Mouse (Mus musculus): ENCODE data around the gene Zbed5. TPM values are rescaled to one million over a fixed set of nuclear protein-coding genes. Genes with fewer than 3 reads are reported as not detected.
"Not testable (repeated sequence)": the region's sequence is repeated elsewhere in the genome, so short reads cannot be mapped to it uniquely, and the experiment has no call there.

Gene Zbed5
- polyA plus RNA-seq, 1 experiment from 2014 or later, result 13.3 TPM

GRCm38 (mm10) chr5:129875098-129875497 is 20.4 kb upstream of the Zbed5 start:
- H3K27me3 ChIP-seq, result no peaks in the 10 kb centered on the region
- no peak overlapping the region for H3K4me2 ChIP-seq
- peaks cover 8% of the 10 kb centered on the region for H3K36me3 ChIP-seq
- 76% methylated on average over 11 of the region's 11 CpGs for WGBS
- H3K9ac ChIP-seq, result no peak overlapping the region
- no peaks in the 10 kb centered on the region for H3K4me1 ChIP-seq (replicated peaks)
- no peak overlapping the region for H3K4me3 ChIP-seq
- no peaks in the 10 kb centered on the region for H3K9me3 ChIP-seq
- H3K27ac ChIP-seq (replicated peaks), result no peak overlapping the region
- ATAC-seq (ENCODE audit: low read depth), result no peak

GRCm38 (mm10) chr5:129877731-129878455 is 17.6 kb upstream of the Zbed5 start:
- Histone ChIP-seq H3K36me3 (peaks cover 33% of the 10 kb centered on the region), H3K4me3 (no peak overlapping the region), H3K9ac (no peak overlapping the region), H3K4me2 (no peak overlapping the region), H3K9me3 (no peaks in the 10 kb centered on the region), H3K4me1 (replicated peaks) (no peaks in the 10 kb centered on the region), H3K27ac (replicated peaks) (no peak overlapping the region), H3K27me3 (no peaks in the 10 kb centered on the region)
- 74% methylated on average over 9 of the region's 9 CpGs for WGBS
- ATAC-seq (ENCODE audit: low read depth), result no peak

DNA sequence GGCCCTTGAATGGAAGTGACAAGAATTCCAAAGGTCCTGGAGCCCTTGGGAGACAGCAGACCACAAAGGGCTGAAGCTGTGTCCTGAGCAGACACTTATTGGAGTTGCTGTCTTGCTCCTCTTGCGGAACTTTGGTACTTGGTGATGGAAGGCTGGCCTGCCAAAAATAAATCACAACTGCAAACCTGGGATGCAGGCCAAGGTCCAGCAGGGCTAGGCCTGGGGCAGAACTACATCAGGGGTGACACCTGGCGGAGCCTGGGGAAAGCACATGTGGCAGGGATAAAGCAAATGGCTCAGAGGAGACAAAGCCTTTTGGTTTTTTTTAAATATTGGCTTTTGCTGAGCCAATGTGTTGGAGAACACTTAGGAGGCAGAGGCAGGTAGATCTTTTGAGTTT is 16.6 kb upstream of the Zbed5 start:
- Histone ChIP-seq H3K4me1 (replicated peaks) (peaks cover 3% of the 10 kb centered on the region), H3K9me3 (no peaks in the 10 kb centered on the region), H3K4me2 (no peak overlapping the region), H3K27me3 (no peaks in the 10 kb centered on the region), H3K4me3 (no peak overlapping the region), H3K9ac (no peak overlapping the region), H3K36me3 (peaks cover 39% of the 10 kb centered on the region), H3K27ac (replicated peaks) (no peak overlapping the region)
- no peak for ATAC-seq (ENCODE audit: low read depth)
- 53% methylated on average over 2 of the region's 2 CpGs for WGBS

- H3K36me3 ChIP-seq, result peaks cover 48% of the 10 kb centered on the region
- WGBS, result 71% methylated on average over 3 of the region's 3 CpGs
- no peaks in the 10 kb centered on the region for H3K9me3 ChIP-seq
- no peaks in the 10 kb centered on the region for H3K27me3 ChIP-seq
- no peak for ATAC-seq (ENCODE audit: low read depth)
- no peak overlapping the region for H3K4me2 ChIP-seq
- H3K4me3 ChIP-seq, result no peak overlapping the region
- H3K27ac ChIP-seq (replicated peaks), result no peak overlapping the region
- H3K9ac ChIP-seq, result no peak overlapping the region
- H3K4me1 ChIP-seq (replicated peaks), result peaks cover 8% of the 10 kb centered on the region
Observed at GRCm38 (mm10) chr5:129879888-129880287, 15.6 kb upstream of the Zbed5 start.

DNA sequence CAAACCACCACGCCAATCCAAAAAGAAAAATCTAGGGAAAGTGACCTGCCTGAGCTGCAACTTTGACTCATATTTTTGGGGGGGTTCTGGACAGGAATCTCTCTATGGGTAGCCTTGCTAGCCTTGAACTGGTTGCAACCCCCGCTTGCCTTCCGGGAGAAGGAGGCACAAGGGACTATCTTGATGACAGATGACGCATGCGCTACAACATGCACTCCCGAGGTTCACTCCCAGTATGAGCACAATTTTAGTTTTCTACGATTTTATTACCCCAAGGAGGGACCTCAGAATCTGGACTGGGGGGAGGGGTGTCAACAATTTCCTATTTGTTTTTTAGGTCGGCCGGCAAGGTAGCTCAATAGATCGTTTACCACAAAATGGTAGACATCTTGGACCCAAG is 9.3 kb upstream of the Zbed5 start:
- H3K9ac ChIP-seq, result peak overlapping the region; percentile 93
- H3K4me3 ChIP-seq, result peak overlapping the region; percentile 88
- H3K36me3 ChIP-seq, result peaks cover 33% of the 10 kb centered on the region
- peak overlapping the region; percentile 95 for H3K27ac ChIP-seq (replicated peaks)
- 38% methylated on average over 10 of the region's 10 CpGs for WGBS
- H3K4me1 ChIP-seq (replicated peaks), result peaks cover 22% of the 10 kb centered on the region
- H3K27me3 ChIP-seq, result no peaks in the 10 kb centered on the region
- peak overlapping the region; percentile 94 for H3K4me2 ChIP-seq
- no peaks in the 10 kb centered on the region for H3K9me3 ChIP-seq
- ATAC-seq (ENCODE audit: low read depth), result no peak

DNA sequence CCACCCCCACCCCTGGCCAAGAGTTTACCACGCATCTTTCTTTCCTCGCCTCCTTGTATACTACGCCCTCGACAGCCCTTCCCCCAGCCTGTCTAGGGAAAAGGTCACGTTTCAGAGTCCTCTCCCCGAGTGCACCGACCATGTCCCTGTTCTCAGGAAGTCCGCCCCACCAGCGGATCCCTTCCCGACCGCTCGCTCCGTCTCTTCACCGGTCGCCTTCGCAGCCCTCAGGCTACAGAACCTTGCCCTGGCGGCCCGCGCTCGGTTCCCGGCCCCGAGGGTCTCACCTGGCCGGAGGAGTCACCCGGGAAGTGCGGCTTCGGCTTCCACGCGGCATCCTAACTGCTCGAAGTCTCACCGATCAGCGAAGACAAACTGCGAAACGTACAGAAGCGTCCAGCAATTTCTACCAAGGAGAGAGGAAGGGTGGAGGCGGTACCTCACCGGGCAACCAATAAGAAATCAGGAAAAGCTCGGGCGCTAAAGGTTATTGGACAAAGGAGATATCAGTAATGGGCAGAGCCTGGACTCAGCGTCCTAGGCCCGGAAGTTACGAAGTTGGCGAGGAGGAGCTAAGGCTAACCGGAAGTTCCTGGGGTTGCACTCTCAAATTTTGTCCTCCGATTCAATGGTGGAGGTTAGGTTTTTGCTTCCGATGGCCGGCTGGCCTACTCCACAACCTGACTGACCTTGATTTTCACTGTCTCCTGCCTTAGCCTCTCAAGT is 8.4 kb upstream of the Zbed5 start, which contains the start of gene Chchd2:
Chchd2 (minus strand) TSS at position 560 of the 726 bp plus-strand sequence.
- peak within 1 kb of the TSS; percentile 94 for H3K4me2 ChIP-seq
- peak within 1 kb of the TSS; percentile 93 for H3K9ac ChIP-seq
- H3K9me3 ChIP-seq, result no peaks in the 10 kb centered on the region
- peak within 1 kb of the TSS; percentile 88 for H3K4me3 ChIP-seq
- H3K27me3 ChIP-seq, result no peaks in the 10 kb centered on the region
- H3K27ac ChIP-seq (replicated peaks), result peak within 1 kb of the TSS; percentile 95
- H3K4me1 ChIP-seq (replicated peaks), result peaks cover 22% of the 10 kb centered on the region
- peak; percentile 99 for ATAC-seq (ENCODE audit: low read depth)
- WGBS, result under 1% methylated on average over 46 of the region's 46 CpGs
- H3K36me3 ChIP-seq, result peaks cover 25% of the 10 kb centered on the region

- not testable (repeated sequence) for H3K27me3 ChIP-seq; ATAC-seq (ENCODE audit: low read depth); H3K36me3 ChIP-seq; H3K9me3 ChIP-seq; H3K4me2 ChIP-seq; H3K27ac ChIP-seq (replicated peaks); H3K4me3 ChIP-seq; H3K9ac ChIP-seq
- 68% methylated on average over 7 of the region's 7 CpGs for WGBS
- peaks cover 17% of the 10 kb centered on the region for H3K4me1 ChIP-seq (replicated peaks)
Observed at GRCm38 (mm10) chr5:129890390-129890789, 5.1 kb upstream of the Zbed5 start.

GRCm38 (mm10) chr5:129898449-129898848 is 2.9 kb downstream of the Zbed5 start, which contains the start of gene Phkg1:
Gene Phkg1, minus strand, starts transcription at chr5:129898549.
- Histone ChIP-seq H3K4me1 (replicated peaks) (peaks cover 14% of the 10 kb centered on the region), H3K4me2 (no peak within 1 kb of the TSS), H3K27ac (replicated peaks) (no peak within 1 kb of the TSS), H3K9me3 (no peaks in the 10 kb centered on the region), H3K4me3 (no peak within 1 kb of the TSS), H3K27me3 (no peaks in the 10 kb centered on the region; the same call in 1 of the 2 replicates), H3K36me3 (peaks cover 24% of the 10 kb centered on the region), H3K9ac (no peak within 1 kb of the TSS)
- 100% methylated on average over 1 of the region's 1 CpGs for WGBS
- ATAC-seq (ENCODE audit: low read depth), result no peak

DNA sequence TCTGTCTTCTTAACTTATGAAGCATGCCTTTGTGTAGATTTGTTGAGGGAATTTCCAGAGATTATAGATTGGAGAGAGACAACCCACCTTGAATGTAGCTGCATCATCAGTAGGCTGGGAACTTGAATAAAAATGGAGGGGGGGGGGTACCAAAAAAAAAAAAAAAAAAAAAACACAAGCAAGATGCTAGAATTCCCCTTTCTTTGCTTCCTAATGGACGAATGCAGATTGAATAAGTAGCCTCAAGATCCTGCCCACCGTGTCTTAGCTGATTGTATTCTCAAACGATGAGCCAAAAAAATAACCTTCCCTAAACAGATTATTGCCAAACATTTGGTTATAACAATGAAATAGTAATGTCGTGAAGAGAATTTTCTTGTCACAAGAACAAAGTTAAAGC is 12.3 kb downstream of the Zbed5 start:
- ATAC-seq (ENCODE audit: low read depth), result no peak
- Histone ChIP-seq H3K4me1 (replicated peaks) (peaks cover 15% of the 10 kb centered on the region), H3K4me2 (peak overlapping the region; percentile 57), H3K36me3 (peaks cover 6% of the 10 kb centered on the region), H3K27me3 (no peaks in the 10 kb centered on the region), H3K27ac (replicated peaks) (peak overlapping the region; percentile 97), H3K4me3 (peak overlapping the region; percentile 67), H3K9ac (peak overlapping the region; percentile 88), H3K9me3 (no peaks in the 10 kb centered on the region)
- 36% methylated on average over 4 of the region's 4 CpGs for WGBS

GRCm38 (mm10) chr5:129908242-129908965 is 12.9 kb downstream of the Zbed5 start, which contains the start of gene Nupr1l:
Gene Nupr1l, plus strand, starts transcription at chr5:129908540.
- peak; percentile 97 for ATAC-seq (ENCODE audit: low read depth)
- WGBS, result under 1% methylated on average over 62 of the region's 63 CpGs
- Histone ChIP-seq H3K27me3 (no peaks in the 10 kb centered on the region), H3K4me2 (peak within 1 kb of the TSS; percentile 57), H3K4me3 (peak within 1 kb of the TSS; percentile 67), H3K4me1 (replicated peaks) (peaks cover 15% of the 10 kb centered on the region), H3K27ac (replicated peaks) (peak within 1 kb of the TSS; percentile 97), H3K9ac (peak within 1 kb of the TSS; percentile 88), H3K36me3 (no peaks in the 10 kb centered on the region), H3K9me3 (no peaks in the 10 kb centered on the region)

DNA sequence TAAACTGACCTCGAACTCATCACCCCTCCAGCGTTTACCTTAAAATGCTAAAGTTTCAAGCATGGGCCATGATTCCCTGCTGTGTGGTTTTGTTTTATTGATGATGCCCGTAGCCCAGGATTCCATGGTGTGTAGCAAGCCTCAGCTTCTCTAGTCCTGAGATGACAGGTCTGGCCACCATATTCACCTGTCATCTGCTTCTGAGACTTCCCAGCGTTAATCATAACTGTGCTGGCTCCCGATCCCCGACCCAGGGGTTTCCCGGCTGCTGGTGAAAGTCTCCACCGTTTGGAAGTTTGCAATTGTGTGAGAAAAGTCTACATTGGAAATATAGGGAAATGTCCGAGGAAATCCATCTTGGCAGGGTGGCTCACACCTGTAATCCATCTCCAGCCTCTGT is 13.6 kb downstream of the Zbed5 start:
- no peak for ATAC-seq (ENCODE audit: low read depth)
- no peaks in the 10 kb centered on the region for H3K36me3 ChIP-seq
- WGBS, result 68% methylated on average over 9 of the region's 9 CpGs

GRCm38 (mm10) chr5:129909591-129909990 is 14.1 kb downstream of the Zbed5 start:
- Histone ChIP-seq H3K27me3 (no peaks in the 10 kb centered on the region), H3K4me3 (peak overlapping the region; percentile 67), H3K4me1 (replicated peaks) (peaks cover 15% of the 10 kb centered on the region), H3K9ac (0 out of 2 replicates have a peak overlapping the region, but pooled peaks have one; percentile 88), H3K27ac (replicated peaks) (no peak overlapping the region), H3K4me2 (peak overlapping the region; percentile 57; the same call in 1 of the 2 replicates), H3K9me3 (no peaks in the 10 kb centered on the region), H3K36me3 (no peaks in the 10 kb centered on the region)
- no peak for ATAC-seq (ENCODE audit: low read depth)
- WGBS, result 79% methylated on average over 7 of the region's 7 CpGs

More for the DNA sequence above, 13.6 kb downstream of the Zbed5 start:
- H3K27ac ChIP-seq (replicated peaks), result peak overlapping the region; percentile 97
- no peaks in the 10 kb centered on the region for H3K9me3 ChIP-seq
- peak overlapping the region; percentile 67 for H3K4me3 ChIP-seq
- no peaks in the 10 kb centered on the region for H3K27me3 ChIP-seq
- H3K4me1 ChIP-seq (replicated peaks), result peaks cover 15% of the 10 kb centered on the region
- H3K4me2 ChIP-seq, result peak overlapping the region; percentile 57
- peak overlapping the region; percentile 88 for H3K9ac ChIP-seq
